Mouse (Mus musculus) bone marrow, adult 2 months (tissue): ENCODE measurements around the gene Cdhr3. TPM values are rescaled to one million over a fixed set of nuclear protein-coding genes. Genes with fewer than 3 reads are reported as not detected.

ENCODE experiments used
- H3K27ac ChIP-seq: fragments of 200-500 bp; 2 replicates; pipeline ENCODE4 v1.5.1; 2012; ENCODE audit warnings: low read depth, mild to moderate bottlenecking, control low read depth, inconsistent platforms, low read length; ENCODE audit not compliant: control insufficient read depth, poor library complexity, insufficient read depth
- H3K4me1 ChIP-seq: fragments of 200-500 bp; 2 replicates; pipeline ENCODE4 v1.6.1; 2011; ENCODE audit warnings: low read length; ENCODE audit not compliant: control insufficient read depth, insufficient read depth
- H3K4me3 ChIP-seq: fragments of 200-500 bp; replicated peaks from 2 replicates; pipeline ENCODE3; 2011; ENCODE audit warnings: mild to moderate bottlenecking, low read depth, low read length, control low read depth; ENCODE audit not compliant: control insufficient read depth
- CTCF ChIP-seq: fragments of 200-500 bp; IDR thresholded peaks from 2 replicates; pipeline ENCODE4 v1.5.1; 2011; ENCODE audit warnings: low read length, control low read depth; ENCODE audit not compliant: control insufficient read depth, insufficient read depth
- POLR2A ChIP-seq: fragments of 200-500 bp; IDR thresholded peaks from 2 replicates; pipeline ENCODE4 v1.6.1; 2011; ENCODE audit warnings: low read depth, mild to moderate bottlenecking, control low read depth, low read length, borderline replicate concordance; ENCODE audit not compliant: control insufficient read depth
- WGBS: fragments of 180-500 bp; shearing (Covaris S2); methylation state at CpG from one replicate; pipeline ENCODE4 v1.1.7; 2018; 5-methylcytosine and 5-hydroxymethylcytosine counted together
- polyA plus RNA-seq: library from polyadenylated mRNA; stranded (reverse); fragments of >200 nt; gene quantifications from 2 replicates; pipeline ENCODE4 v1.2.4, GENCODE M21; 2011; ENCODE audit warnings: low replicate concordance; ENCODE audit not compliant: missing spikeins, insufficient read depth, insufficient read length

Gene Cdhr3
- polyA plus RNA-seq, 1 experiment: not detected

DNA sequence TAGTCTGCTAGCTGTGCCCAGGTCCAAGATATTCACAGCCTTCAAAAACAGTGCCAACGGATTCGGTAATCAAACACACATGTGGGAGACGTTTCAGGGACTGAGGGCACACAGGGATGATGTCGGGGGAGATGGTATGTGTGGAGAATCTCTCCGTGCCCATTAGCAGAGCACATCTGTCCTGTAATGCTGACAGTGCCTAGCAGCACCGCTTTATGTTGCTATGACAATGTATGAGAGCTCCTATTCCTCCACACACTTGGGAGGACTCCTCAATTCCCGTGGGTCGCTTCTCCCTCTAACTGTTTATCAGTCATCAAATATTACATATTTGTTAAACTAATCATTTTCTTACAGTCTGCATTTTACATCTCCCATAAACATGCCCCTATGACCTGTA, 9.0 kb upstream of the Cdhr3 start:
- WGBS: 77% methylated on average over 8 of the region's 8 CpGs
- no peak overlapping the region for H3K4me3 ChIP-seq
- no peak overlapping the region for H3K27ac ChIP-seq
- H3K4me1 ChIP-seq: no peaks in the 10 kb centered on the region
- no peak for TF ChIP-seq CTCF
- TF ChIP-seq POLR2A: no peak

DNA sequence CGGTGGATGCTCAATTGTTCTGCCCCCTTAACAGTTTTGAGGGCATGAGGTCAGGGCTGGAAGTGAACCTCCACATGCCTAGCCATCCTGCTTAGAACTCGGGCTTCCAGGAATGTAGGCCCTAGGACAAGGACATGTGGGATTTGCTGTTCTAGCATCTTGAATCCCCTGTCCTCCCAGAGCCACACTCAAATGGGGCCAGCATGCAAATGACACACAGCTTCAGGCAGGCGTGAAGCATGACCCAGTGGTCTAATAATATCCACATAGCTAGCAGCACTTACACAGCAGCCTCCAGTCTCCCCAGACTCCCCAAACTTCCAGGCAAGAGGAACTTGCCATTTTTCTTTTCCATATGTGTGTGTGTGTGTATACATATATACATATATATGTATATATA, 3.3 kb upstream of the Cdhr3 start:
- no peak for TF ChIP-seq POLR2A
- TF ChIP-seq CTCF: no peak
- WGBS: 71% methylated on average over 3 of the region's 3 CpGs
- no peak overlapping the region for H3K4me3 ChIP-seq
- no peak overlapping the region for H3K27ac ChIP-seq
- H3K4me1 ChIP-seq: no peaks in the 10 kb centered on the region

DNA sequence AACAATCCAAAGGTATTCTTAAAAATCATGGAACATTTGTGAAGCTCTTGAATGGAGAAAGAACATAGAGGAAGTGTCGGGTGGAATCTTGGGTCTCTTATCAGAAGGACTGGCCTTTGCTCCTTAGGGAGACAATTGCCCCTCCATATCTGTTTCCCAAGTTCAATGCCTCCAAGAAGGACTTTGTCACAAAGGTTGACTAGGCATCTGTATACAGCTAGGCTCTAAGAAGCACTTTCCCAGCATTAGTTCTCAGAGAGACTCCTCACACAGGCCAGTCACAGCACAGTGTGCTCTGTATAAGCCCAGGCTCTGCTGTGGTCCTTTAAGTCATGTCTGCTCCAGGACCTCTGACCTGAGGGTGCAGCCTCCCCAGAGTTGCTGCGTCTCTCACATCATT, 479 bp downstream of the Cdhr3 start:
- H3K4me3 ChIP-seq: no peak overlapping the region
- H3K27ac ChIP-seq: no peak overlapping the region
- WGBS: 84% methylated on average over 2 of the region's 2 CpGs
- no peak for TF ChIP-seq POLR2A
- TF ChIP-seq CTCF: no peak
- H3K4me1 ChIP-seq: no peaks in the 10 kb centered on the region

DNA sequence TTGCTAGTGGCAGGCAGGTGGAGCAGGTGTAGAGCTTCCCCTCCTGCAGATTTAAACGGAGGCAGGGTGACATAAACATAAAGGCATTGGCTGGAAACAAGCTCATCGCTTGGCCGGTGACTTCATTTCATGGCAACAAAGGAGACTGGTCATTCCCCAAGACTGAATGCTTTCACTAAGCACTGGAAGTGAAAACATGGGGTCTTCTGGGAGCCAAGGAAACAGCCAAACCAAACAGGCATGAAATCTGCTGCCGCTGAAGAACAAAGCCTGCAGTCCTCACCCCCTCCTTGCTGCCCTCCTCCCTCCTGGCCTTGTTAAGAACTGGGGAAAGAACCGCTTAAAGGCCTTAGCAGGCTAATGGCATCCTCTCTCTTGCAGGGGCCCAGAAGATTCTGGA, 6.5 kb downstream of the Cdhr3 start:
- TF ChIP-seq CTCF (no peak), POLR2A (no peak)
- Histone ChIP-seq H3K4me3 (no peak overlapping the region), H3K4me1 (peaks cover 2% of the 10 kb centered on the region; the same call in 1 of the 2 replicates), H3K27ac (no peak overlapping the region)
- WGBS: 75% methylated on average over 5 of the region's 5 CpGs

DNA sequence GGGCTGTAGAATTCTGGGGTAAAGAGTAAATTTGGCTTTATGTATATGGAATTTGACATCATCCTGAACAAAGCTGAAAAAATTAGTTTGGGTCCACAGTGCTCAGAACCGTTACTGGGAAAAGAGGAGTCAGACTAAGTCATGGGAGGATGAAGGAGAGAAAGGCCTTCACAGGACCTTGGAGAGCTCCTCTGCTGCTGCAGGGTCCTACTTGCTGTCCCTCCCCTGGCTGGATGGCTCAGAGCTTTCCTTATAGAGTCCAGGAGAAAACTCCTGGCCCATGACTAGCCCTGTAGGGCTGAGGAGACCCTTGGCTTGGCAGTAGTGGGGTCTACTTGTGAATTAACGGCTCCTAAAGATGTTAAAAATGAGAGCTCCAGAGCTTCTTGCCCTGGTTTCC, 8.0 kb downstream of the Cdhr3 start:
- WGBS: 32% methylated on average over 2 of the region's 2 CpGs
- H3K27ac ChIP-seq: no peak overlapping the region
- TF ChIP-seq POLR2A: no peak
- no peak for TF ChIP-seq CTCF
- peaks cover 2% of the 10 kb centered on the region; the same call in 1 of the 2 replicates for H3K4me1 ChIP-seq
- H3K4me3 ChIP-seq: no peak overlapping the region

DNA sequence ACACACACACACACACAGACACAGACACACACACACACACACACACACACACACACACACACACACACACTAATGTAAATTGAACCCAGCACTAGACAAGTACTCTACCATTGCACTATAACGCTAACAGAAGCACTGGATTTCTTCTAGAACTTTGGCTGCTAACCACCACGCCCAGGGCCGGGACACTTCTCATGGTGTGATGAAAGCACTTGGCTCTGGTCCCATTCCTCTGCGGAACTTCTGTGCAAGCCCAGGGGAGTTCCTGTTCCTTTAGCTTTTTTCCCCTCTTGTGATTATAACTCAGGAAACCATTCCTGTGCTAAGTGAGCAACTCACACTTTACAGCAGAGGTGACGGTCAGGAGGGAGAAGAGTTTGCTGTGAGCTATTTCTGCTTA, 9.3 kb downstream of the Cdhr3 start:
- WGBS: 4% methylated on average over 5 of the region's 5 CpGs
- TF ChIP-seq CTCF: no peak
- TF ChIP-seq POLR2A: no peak
- no peak overlapping the region for H3K27ac ChIP-seq

DNA sequence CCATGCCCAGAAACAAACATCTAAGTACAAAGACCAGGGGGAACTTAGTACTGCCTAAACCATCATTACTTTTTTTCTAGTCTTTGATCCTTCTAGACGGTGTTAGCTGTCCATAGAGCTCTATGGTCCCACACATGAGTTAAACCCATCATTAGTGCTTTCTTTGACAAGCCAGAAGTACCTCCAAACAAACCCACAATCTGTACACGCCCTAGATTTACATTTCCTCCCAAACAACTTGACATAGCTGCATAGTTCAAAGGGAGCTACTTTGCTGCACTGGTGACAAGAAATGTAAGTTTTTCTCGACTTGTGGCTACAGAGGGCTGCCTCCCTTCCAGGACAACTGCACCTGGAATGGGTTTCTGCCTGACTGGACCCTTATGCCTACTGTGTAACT, 16.4 kb downstream of the Cdhr3 start:
- H3K4me3 ChIP-seq: no peak overlapping the region

More for the DNA sequence above, 9.3 kb downstream of the Cdhr3 start:
- Histone ChIP-seq H3K4me1 (peaks cover 2% of the 10 kb centered on the region; the same call in 1 of the 2 replicates), H3K4me3 (no peak overlapping the region)

DNA sequence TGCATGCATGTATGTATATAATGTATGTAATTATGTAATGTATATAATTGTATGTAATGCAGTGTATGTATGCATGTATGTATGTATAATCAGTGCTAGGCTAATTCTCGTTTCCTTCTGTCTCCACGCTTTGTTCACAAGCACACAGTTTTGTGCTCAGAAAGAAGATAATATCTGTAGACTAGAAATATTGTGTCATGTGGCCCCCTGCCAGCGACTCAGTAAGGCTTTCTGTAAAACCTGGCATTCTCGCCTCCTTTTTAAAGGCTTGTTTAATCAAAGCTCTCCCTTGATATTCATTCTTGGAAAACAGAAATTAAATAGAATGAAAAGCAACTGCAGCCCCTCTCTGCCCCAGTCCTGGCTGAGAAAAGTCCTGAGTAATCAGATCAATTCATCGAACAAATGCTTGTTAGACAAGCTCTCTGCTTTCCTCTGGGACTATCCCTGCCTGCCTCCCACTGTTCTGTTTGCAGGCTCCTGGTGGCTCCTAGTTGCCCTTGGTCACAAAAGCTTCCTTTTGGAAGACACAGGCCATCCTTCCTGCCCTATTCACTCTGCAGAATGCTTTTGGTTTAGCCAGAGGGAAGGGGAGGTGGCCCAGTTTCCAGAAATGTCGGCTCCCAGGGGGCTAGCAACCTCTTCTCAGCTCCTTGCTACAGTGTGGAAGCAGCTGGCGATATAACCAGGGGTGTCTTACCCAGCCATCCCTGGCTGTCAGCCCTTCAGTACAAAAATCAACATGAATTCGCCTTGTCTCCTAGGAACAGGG, 20.6 kb downstream of the Cdhr3 start:
- H3K4me1 ChIP-seq: no peaks in the 10 kb centered on the region
- H3K4me3 ChIP-seq: no peak overlapping the region
- 68% methylated on average over 8 of the region's 8 CpGs for WGBS
- no peak for TF ChIP-seq CTCF
- TF ChIP-seq POLR2A: no peak
- H3K27ac ChIP-seq: no peak overlapping the region

More for the DNA sequence above, 16.4 kb downstream of the Cdhr3 start:
- no peak overlapping the region for H3K27ac ChIP-seq
- TF ChIP-seq POLR2A: no peak
- no peak for TF ChIP-seq CTCF
- WGBS: 53% methylated on average over 3 of the region's 3 CpGs
- H3K4me1 ChIP-seq: no peaks in the 10 kb centered on the region
